Mouse (Mus musculus) CD4-positive, CD25-positive, alpha-beta regulatory T cell (primary cell): ENCODE data around the gene Ccdc102a. TPM values are rescaled to one million over a fixed set of nuclear protein-coding genes. Genes with fewer than 3 reads are reported as not detected.

Source experiments
- polyA plus RNA-seq: library from polyadenylated mRNA; unstranded; fragments of 100-300 nt; shearing (Covaris generic); gene quantifications from one replicate; pipeline ENCODE4 v1.2.1, GENCODE M21; 2017

Ccdc102a gene
- polyA plus RNA-seq: 0.87 TPM

GRCm38 (mm10) chr8:94917851-94918495 lies at the start of gene Ccdc102a:
Gene Ccdc102a, minus strand, starts transcription at chr8:94918098.

GRCm38 (mm10) chr8:94923405-94923804 lies 5.5 kb upstream of the Ccdc102a start, which contains the start of gene Adgrg5:
Gene Adgrg5, plus strand, starts transcription at chr8:94923694.

GRCm38 (mm10) chr8:94876197-94876730 lies 41.6 kb downstream of the Ccdc102a start, which contains the start of gene Dok4:
Gene Dok4, minus strand, starts transcription at chr8:94876330.

GRCm38 (mm10) chr8:94857346-94858173 lies 60.3 kb downstream of the Ccdc102a start, which contains the start of gene Polr2c:
Gene Polr2c, plus strand, starts transcription at chr8:94857450.

Other genes with a start within 250 kb of the Ccdc102a start
- gene Pllp, start 221.8 kb downstream of the Ccdc102a start, polyA plus RNA-seq: not detected
- gene Ccl22, start 172.5 kb downstream of the Ccdc102a start, polyA plus RNA-seq: not detected
- gene Cx3cl1, start 146.1 kb downstream of the Ccdc102a start, polyA plus RNA-seq: 0.31 TPM
- not detected for gene Ccl17, start 107.6 kb downstream of the Ccdc102a start, polyA plus RNA-seq
- 66.1 TPM for gene Coq9, start 79.8 kb downstream of the Ccdc102a start, polyA plus RNA-seq
- gene Ciapin1, start 79.7 kb downstream of the Ccdc102a start, polyA plus RNA-seq: 91.4 TPM
- 105 TPM for gene Polr2c, start 60.6 kb downstream of the Ccdc102a start, polyA plus RNA-seq
- 3.1 TPM for gene Dok4, start 41.8 kb downstream of the Ccdc102a start, polyA plus RNA-seq
- gene Adgrg5, start 5.6 kb upstream of the Ccdc102a start, polyA plus RNA-seq: not detected
- 4.9 TPM for gene Adgrg1, start 56.7 kb upstream of the Ccdc102a start, polyA plus RNA-seq
- gene Adgrg3, start 99.6 kb upstream of the Ccdc102a start, polyA plus RNA-seq: 0.48 TPM
- gene Drc7, start 137.0 kb upstream of the Ccdc102a start, polyA plus RNA-seq: not detected
- gene Katnb1, start 163.1 kb upstream of the Ccdc102a start, polyA plus RNA-seq: 16.0 TPM